Mouse (Mus musculus): Measurements from ENCODE around the gene Nsun4. TPM values are rescaled to one million over a fixed set of nuclear protein-coding genes. Genes with fewer than 3 reads are reported as not detected.

The Nsun4 gene
- total and polyA plus RNA-seq, 2 experiments: 11.8 to 14.5 TPM

DNA sequence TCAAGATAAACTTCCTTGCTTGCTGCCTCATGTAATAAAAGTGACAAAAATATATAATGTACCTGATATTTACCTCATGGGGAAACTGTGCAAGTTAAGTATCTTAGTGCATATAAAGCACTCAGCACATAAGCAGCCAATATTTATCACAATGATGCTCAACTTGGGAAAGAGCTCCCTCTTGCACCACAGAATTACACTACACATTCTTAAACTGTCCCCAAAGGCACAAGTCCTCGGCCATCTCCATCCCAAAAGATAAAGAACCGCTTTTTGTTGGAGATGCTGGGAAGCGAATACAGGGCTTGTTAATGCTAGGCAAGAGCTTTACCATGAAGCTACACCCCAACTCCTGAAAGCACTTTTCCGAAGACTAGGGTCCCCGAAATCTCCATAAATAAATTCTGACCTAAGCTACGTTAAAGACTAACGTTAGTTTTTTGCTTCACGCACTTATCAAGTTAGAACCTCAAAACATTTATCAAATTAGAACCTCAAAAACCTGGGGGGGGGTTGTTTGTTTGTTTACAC lies 20.5 kb upstream of the Nsun4 start:
- H3K9ac ChIP-seq (ENCODE audit: low read depth, low read length): peak overlapping the region; percentile 73; the same call in 1 of the 2 replicates
- peak; percentile 16; the same call in 1 of the 2 replicates for TF ChIP-seq CTCF (IDR thresholded peaks at IDR 0.05; ENCODE audit: low read depth, low read length)
- TF ChIP-seq POLR2A (IDR thresholded peaks at IDR 0.05; ENCODE audit: extremely low read depth, insufficient read depth, low read length): no peak
- peaks cover 26% of the 10 kb centered on the region for H3K79me2 ChIP-seq (ENCODE audit: control insufficient read depth, insufficient read depth, low read length)
- peaks cover 15% of the 10 kb centered on the region for H3K4me1 ChIP-seq (ENCODE audit: control insufficient read depth, insufficient read depth, low read length)
- peak overlapping the region; percentile 82 for H3K4me3 ChIP-seq (ENCODE audit: insufficient read depth, low read depth, low read length)
- no peaks in the 10 kb centered on the region for H3K27me3 ChIP-seq (ENCODE audit: control insufficient read depth, insufficient read depth, low read length)
- 1% methylated on average over 8 of the region's 8 CpGs for WGBS
- peaks cover 16% of the 10 kb centered on the region for H3K36me3 ChIP-seq (ENCODE audit: control insufficient read depth, insufficient read depth, low read length)
- peak overlapping the region; percentile 48 for H3K27ac ChIP-seq (replicated peaks; ENCODE audit: insufficient read depth, low read depth, low read length)
- DNase-seq (ENCODE audit: extremely low read depth, low read depth, low spot score): peak; percentile 76

GRCm38 (mm10) chr4:116073146-116073545 lies 19.5 kb upstream of the Nsun4 start:
- Histone ChIP-seq H3K79me2 (ENCODE audit: control insufficient read depth, insufficient read depth, low read length) (peaks cover 26% of the 10 kb centered on the region), H3K4me1 (ENCODE audit: control insufficient read depth, insufficient read depth, low read length) (peaks cover 15% of the 10 kb centered on the region), H3K27ac (replicated peaks; ENCODE audit: insufficient read depth, low read depth, low read length) (no peak overlapping the region), H3K36me3 (ENCODE audit: control insufficient read depth, insufficient read depth, low read length) (peaks cover 26% of the 10 kb centered on the region), H3K4me3 (ENCODE audit: insufficient read depth, low read depth, low read length) (no peak overlapping the region), H3K27me3 (ENCODE audit: control insufficient read depth, insufficient read depth, low read length) (no peaks in the 10 kb centered on the region), H3K9ac (ENCODE audit: low read depth, low read length) (no peak overlapping the region)
- peak; percentile 61 for DNase-seq (ENCODE audit: extremely low read depth, low read depth, low spot score)
- no peak for TF ChIP-seq POLR2A (IDR thresholded peaks at IDR 0.05; ENCODE audit: extremely low read depth, insufficient read depth, low read length)
- no peak for TF ChIP-seq CTCF (IDR thresholded peaks at IDR 0.05; ENCODE audit: low read depth, low read length)
- WGBS: 40% methylated on average over 4 of the region's 4 CpGs

DNA sequence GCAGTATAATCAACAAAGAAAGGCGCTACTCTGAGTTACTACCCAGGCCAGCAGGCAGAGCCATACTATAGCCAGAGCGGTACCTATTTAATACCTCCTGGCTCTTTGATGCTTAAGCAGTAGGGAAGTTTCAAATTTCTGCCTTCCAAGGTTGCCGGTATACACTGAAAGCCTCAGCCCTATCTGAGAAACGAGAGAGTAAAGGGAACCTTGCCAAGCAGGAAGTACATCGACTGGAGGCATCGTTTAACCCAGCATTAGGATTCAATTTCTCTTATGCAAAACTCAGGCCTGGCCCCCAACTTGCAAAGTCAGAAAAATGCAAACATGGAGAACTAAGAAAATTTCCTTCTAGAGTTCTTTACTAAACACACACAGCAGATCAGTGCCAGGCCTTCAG lies 16.4 kb upstream of the Nsun4 start:
- DNase-seq (ENCODE audit: extremely low read depth, low read depth, low spot score): no peak
- H3K4me1 ChIP-seq (ENCODE audit: control insufficient read depth, insufficient read depth, low read length): peaks cover 5% of the 10 kb centered on the region; the same call in 1 of the 2 replicates
- H3K4me3 ChIP-seq (ENCODE audit: insufficient read depth, low read depth, low read length): no peak overlapping the region
- H3K79me2 ChIP-seq (ENCODE audit: control insufficient read depth, insufficient read depth, low read length): peaks cover 11% of the 10 kb centered on the region
- H3K9ac ChIP-seq (ENCODE audit: low read depth, low read length): no peak overlapping the region
- no peak overlapping the region for H3K27ac ChIP-seq (replicated peaks; ENCODE audit: insufficient read depth, low read depth, low read length)
- no peak for TF ChIP-seq CTCF (IDR thresholded peaks at IDR 0.05; ENCODE audit: low read depth, low read length)
- peaks cover 47% of the 10 kb centered on the region for H3K36me3 ChIP-seq (ENCODE audit: control insufficient read depth, insufficient read depth, low read length)
- no peaks in the 10 kb centered on the region for H3K27me3 ChIP-seq (ENCODE audit: control insufficient read depth, insufficient read depth, low read length)
- WGBS: 61% methylated on average over 6 of the region's 6 CpGs

- Histone ChIP-seq H3K27ac (replicated peaks; ENCODE audit: insufficient read depth, low read depth, low read length) (no peak overlapping the region), H3K36me3 (ENCODE audit: control insufficient read depth, insufficient read depth, low read length) (peaks cover 29% of the 10 kb centered on the region), H3K4me3 (ENCODE audit: insufficient read depth, low read depth, low read length) (no peak overlapping the region), H3K9ac (ENCODE audit: low read depth, low read length) (no peak overlapping the region), H3K27me3 (ENCODE audit: control insufficient read depth, insufficient read depth, low read length) (no peaks in the 10 kb centered on the region), H3K79me2 (ENCODE audit: control insufficient read depth, insufficient read depth, low read length) (no peaks in the 10 kb centered on the region), H3K4me1 (ENCODE audit: control insufficient read depth, insufficient read depth, low read length) (no peaks in the 10 kb centered on the region)
- 30% methylated on average over 1 of the region's 1 CpGs for WGBS
- TF ChIP-seq CTCF (IDR thresholded peaks at IDR 0.05; ENCODE audit: low read depth, low read length): no peak
- no peak for TF ChIP-seq POLR2A (IDR thresholded peaks at IDR 0.05; ENCODE audit: extremely low read depth, insufficient read depth, low read length)
- no peak for DNase-seq (ENCODE audit: extremely low read depth, low read depth, low spot score)
Measured at GRCm38 (mm10) chr4:116063855-116064254, 10.2 kb upstream of the Nsun4 start.

DNA sequence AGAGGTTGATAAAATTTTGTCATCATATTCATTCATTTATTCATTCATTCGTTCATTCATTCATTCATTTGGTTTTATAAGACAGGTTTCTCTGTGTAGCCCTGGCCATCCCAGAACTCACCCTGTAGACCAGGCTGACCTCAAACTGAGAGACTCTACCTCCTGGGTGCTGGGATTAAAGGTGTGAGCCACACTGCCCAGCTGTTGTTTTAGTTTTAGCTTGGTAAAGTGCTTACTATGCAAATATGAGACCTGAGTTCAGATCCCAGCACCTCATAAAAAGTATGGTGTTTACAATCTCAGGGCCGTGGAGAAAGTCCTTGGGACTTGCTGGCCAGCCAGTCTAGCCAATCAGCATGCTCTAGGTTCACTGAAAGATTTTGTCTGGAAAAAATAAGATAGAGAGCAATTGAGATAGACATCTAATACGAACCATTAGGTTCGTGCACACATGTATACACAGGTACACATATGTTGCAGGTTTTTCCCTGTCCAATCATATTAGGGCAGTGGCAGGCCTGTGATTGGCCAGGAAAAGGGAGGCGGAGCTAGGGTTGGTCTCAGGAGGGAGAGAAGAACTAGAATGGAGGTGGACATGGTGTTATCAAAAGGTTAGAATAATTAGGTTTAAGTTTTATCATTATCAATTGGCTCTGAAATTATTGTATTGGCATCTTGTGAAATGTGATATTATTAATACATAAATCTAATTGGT lies 5.5 kb upstream of the Nsun4 start:
- H3K79me2 ChIP-seq (ENCODE audit: control insufficient read depth, insufficient read depth, low read length): no peaks in the 10 kb centered on the region
- no peak for DNase-seq (ENCODE audit: extremely low read depth, low read depth, low spot score)
- H3K27me3 ChIP-seq (ENCODE audit: control insufficient read depth, insufficient read depth, low read length): no peaks in the 10 kb centered on the region
- H3K27ac ChIP-seq (replicated peaks; ENCODE audit: insufficient read depth, low read depth, low read length): no peak overlapping the region
- TF ChIP-seq CTCF (IDR thresholded peaks at IDR 0.05; ENCODE audit: low read depth, low read length) (no peak), POLR2A (IDR thresholded peaks at IDR 0.05; ENCODE audit: extremely low read depth, insufficient read depth, low read length) (no peak)
- H3K4me1 ChIP-seq (ENCODE audit: control insufficient read depth, insufficient read depth, low read length): 0 out of 2 replicates have a peak, but pooled peaks cover under 1% of the 10 kb centered on the region
- no peak overlapping the region for H3K4me3 ChIP-seq (ENCODE audit: insufficient read depth, low read depth, low read length)
- no peaks in the 10 kb centered on the region for H3K36me3 ChIP-seq (ENCODE audit: control insufficient read depth, insufficient read depth, low read length)
- 80% methylated on average over 5 of the region's 5 CpGs for WGBS
- no peak overlapping the region for H3K9ac ChIP-seq (ENCODE audit: low read depth, low read length)

DNA sequence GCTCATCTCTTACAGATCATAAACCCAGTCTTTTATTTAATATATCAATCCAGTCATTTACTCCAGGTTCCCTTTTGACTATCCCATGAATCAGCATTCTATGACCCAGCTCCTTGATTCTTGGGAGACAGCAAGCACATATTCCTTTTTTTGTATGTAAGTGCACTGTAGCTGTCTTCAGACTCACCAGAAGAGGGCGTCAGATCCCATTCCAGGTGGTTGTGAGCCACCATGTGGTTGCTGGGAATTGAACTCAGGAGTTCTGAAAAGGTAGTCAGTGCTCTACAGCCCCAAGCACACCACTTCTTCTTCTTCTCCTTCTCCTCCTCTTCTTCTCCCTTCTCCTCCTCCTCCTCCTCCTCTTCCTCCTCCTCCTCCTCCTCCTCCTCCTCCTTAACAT lies 3.9 kb upstream of the Nsun4 start:
- no peak for DNase-seq (ENCODE audit: extremely low read depth, low read depth, low spot score)
- H3K4me1 ChIP-seq (ENCODE audit: control insufficient read depth, insufficient read depth, low read length): peaks cover 5% of the 10 kb centered on the region
- 20% methylated on average over 1 of the region's 1 CpGs for whole genome bisulfite sequencing
- no peak overlapping the region for H3K9ac ChIP-seq (ENCODE audit: low read depth, low read length)
- no peaks in the 10 kb centered on the region for H3K79me2 ChIP-seq (ENCODE audit: control insufficient read depth, insufficient read depth, low read length)
- TF ChIP-seq POLR2A (IDR thresholded peaks at IDR 0.05; ENCODE audit: extremely low read depth, insufficient read depth, low read length): no peak
- no peak for TF ChIP-seq CTCF (IDR thresholded peaks at IDR 0.05; ENCODE audit: low read depth, low read length)
- H3K36me3 ChIP-seq (ENCODE audit: control insufficient read depth, insufficient read depth, low read length): no peaks in the 10 kb centered on the region
- no peak overlapping the region for H3K27ac ChIP-seq (replicated peaks; ENCODE audit: insufficient read depth, low read depth, low read length)
- no peak overlapping the region for H3K4me3 ChIP-seq (ENCODE audit: insufficient read depth, low read depth, low read length)
- H3K27me3 ChIP-seq (ENCODE audit: control insufficient read depth, insufficient read depth, low read length): no peaks in the 10 kb centered on the region

Data from liver, adult 2 months (tissue).